In genomic region chr14:30130092-30130491, GRCm38 (mm10) we compare ENCODE assay signal across 8 mouse cellular contexts.
"Had no signal": no experiment of that assay in that cellular context is flagged by ENCODE, and none has a peak within 500 bp of the region (broad histone marks: within the 10 kb centered on the region; RNA-seq: fewer than 3 reads in every experiment).

No protein-coding gene starts in this region.

- H3K9me3 ChIP-seq: limb, embryonic 15.5 days; liver, embryonic 12.5 days; midbrain, embryonic 10.5 days; midbrain, embryonic 15.5 days; neural tube, embryonic 13.5 days had no signal

- H3K9ac ChIP-seq: limb, embryonic 15.5 days; liver, embryonic 12.5 days; lung, embryonic 14.5 days; midbrain, embryonic 15.5 days; neural tube, embryonic 13.5 days had no signal

- DNase-seq: thymus, adult 18-20 months had no signal

- H3K4me1 ChIP-seq: limb, embryonic 15.5 days; liver, embryonic 12.5 days; midbrain, embryonic 15.5 days; neural tube, embryonic 13.5 days had no signal

- H3K36me3 ChIP-seq: limb, embryonic 15.5 days; liver, embryonic 12.5 days; midbrain, embryonic 10.5 days; midbrain, embryonic 15.5 days; neural tube, embryonic 13.5 days had no signal

- H3K4me3 ChIP-seq: left cerebral cortex, adult 2 months; limb, embryonic 15.5 days; liver, embryonic 12.5 days; midbrain, embryonic 10.5 days; midbrain, embryonic 15.5 days; neural tube, embryonic 13.5 days had no signal

- H3K27ac ChIP-seq: left cerebral cortex, adult 2 months; limb, embryonic 15.5 days; liver, embryonic 12.5 days; midbrain, embryonic 10.5 days; midbrain, embryonic 15.5 days; neural tube, embryonic 13.5 days had no signal

- H3K27me3 ChIP-seq: limb, embryonic 15.5 days; liver, embryonic 12.5 days; midbrain, embryonic 15.5 days; neural tube, embryonic 13.5 days had no signal
